Mouse (Mus musculus) left cerebral cortex, adult 18-20 months (tissue): Measurements from ENCODE around the gene Tpcn2. TPM values are rescaled to one million over a fixed set of nuclear protein-coding genes. Genes with fewer than 3 reads are reported as not detected.

ENCODE experiments used
- DNase-seq, 2 experiments: peaks; one replicate each; pipeline ENCODE4 v3.0.0; 2021 to 2022; ENCODE audit warnings: low spot score in 2 of 2, mixed read lengths in 1 of 2
- total RNA-seq, 2 experiments: library from RNA; stranded (reverse); gene quantifications; 2 replicates each; pipeline ENCODE4 v1.2.3; 2021

Gene Tpcn2
- total RNA-seq, 2 experiments from 2014 or later, result 4.8 to 5.4 TPM

GRCm38 (mm10) chr7:145299562-145300320 is 15.9 kb upstream of the Tpcn2 start:
- DNase-seq, result peak; percentile 36 to 37

GRCm38 (mm10) chr7:145298666-145299490 is 15.1 kb upstream of the Tpcn2 start:
- no peak for DNase-seq

DNA sequence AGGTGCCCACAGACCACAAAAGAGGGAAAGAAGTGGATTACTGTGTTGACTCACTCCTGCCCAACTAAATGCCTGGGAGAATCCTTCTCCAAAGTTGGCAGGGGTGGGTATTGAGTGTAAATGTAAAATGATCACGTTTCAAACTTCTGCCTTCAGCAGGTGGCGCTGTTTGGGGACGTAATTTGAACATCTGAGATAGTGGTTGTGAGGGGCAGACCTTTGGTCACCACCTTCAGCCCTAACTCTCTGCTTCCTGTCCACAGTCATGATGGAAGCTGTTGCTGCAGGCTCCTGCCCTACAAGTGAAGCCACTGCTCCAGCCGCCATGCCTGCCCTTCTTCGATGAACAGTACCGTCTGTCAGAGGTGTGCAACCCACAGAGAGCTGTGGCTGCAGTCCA is 10.0 kb upstream of the Tpcn2 start:
- no peak for DNase-seq

DNA sequence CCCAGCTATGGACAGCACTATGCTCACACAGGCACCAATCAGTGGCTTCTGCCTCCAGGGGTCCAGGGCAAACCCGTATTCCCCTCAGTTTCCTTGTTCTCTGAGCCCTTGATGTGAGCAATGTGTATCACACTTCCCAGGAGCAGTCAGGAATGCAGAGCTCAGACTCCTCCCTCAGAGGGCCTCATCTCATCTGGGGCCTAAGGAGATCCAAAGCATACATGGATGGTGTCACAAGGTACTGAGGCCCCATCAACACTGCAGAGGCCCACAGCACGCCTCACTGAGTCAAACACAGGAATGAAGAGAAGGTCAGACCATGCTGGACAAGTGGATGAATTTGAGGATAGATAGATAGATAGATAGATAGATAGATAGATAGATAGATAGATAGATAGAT is 8.9 kb upstream of the Tpcn2 start:
- DNase-seq, result no peak

DNA sequence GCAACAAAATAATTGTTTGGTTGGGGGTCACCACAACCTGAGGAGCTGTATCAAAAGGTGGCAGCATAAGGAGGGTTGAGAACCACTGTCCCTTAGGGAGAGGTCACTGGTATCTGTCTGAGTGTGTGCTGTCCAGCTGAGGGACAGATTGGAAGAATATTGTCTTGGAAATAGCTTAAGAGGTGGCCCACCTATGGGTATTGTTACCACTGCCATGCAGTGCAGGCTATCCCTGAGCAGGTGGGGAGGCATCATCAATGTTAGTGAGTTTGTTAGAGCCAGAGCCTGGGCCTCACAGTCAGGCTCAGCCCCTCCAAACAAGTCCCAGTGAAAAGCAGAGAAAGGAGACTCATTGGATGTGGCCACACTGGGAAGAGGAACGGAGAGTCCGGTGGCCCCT is 8.0 kb upstream of the Tpcn2 start:
- DNase-seq, result no peak

GRCm38 (mm10) chr7:145289302-145289701 is 5.5 kb upstream of the Tpcn2 start:
- DNase-seq, result peak in 1 of 2 experiments; percentile 20

DNA sequence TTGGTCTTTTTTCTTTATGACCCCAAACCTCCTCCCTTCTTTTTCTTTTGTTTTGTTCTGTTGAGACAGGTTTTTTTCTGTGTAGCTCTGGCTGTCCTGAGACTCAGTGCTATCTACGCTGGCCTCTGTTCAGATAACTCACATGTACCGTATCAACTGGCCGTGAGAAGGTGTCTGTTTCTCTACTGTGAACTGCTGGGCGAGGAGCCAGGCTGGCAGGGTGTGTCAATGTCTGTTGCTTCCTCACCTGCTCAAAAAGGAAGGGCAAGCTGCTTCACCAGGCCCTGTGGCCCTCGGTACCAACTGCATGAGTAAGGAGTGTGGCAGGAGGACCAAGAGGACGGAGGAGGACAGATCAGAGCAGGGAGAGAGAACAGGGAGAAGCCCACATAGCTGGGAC is 3.6 kb upstream of the Tpcn2 start:
- DNase-seq, result no peak

- DNase-seq, result no peak
Measured at GRCm38 (mm10) chr7:145285476-145285875, 1.7 kb upstream of the Tpcn2 start.

- no peak for DNase-seq
Measured at GRCm38 (mm10) chr7:145284293-145284692, 482 bp upstream of the Tpcn2 start.

DNA sequence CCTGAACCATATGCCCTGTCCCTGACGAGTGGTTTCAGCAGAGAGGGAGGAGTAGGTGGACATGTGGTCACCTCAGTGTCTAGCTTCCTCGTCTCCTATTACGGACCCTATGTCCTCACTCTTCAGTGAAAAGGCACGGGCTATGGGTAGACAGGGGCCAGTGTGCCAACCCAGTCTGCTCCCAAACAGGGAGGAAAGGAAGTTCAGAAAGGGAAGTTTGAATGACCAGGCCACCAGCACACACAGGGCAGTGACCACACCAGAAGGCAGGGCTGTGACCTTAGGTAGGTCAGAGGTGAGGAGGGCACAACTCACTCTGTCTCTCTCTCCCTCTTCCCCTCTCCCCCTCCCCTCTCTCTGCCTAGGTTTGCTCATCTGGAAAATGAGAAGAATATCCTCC is 770 bp downstream of the Tpcn2 start:
- DNase-seq, result no peak

DNA sequence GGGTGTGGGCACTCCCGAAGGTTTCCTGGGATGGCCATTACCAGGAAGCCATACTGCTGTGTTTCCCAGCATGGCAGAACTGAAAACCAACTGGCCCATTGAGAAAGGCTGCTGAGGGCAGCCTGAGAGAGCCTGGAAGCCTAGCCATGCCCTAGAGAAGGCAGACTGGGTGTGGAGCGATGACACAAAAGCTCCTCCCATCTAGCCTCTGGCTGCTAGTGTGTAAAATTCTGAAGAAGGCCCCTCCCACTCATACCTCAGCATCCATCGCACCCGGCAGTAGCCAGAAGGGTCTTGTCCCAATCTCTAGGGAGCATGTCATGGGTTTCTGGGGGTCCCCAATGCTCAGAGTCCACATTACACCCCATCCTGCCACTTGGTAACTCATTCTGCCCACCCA is 2.4 kb downstream of the Tpcn2 start:
- DNase-seq, result no peak

DNA sequence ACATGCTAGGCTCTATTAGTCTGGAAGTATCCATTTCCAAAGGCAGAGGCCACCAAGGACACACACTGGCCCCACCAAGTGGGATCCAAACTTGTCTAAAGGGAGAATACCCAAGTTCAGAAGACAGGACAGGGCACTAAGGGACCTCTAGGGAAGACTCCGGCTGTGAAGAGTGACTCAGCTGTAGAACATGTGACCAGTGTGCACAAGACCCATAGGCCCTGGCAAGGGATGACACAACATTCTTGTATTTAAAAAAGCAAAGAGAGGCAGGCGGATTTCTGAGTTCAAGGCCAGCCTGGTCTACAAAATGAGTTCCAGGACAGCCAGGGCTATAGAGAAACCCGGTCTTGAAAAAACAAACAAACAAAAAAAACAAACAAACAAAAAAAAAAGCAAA is 8.3 kb downstream of the Tpcn2 start:
- no peak for DNase-seq

DNA sequence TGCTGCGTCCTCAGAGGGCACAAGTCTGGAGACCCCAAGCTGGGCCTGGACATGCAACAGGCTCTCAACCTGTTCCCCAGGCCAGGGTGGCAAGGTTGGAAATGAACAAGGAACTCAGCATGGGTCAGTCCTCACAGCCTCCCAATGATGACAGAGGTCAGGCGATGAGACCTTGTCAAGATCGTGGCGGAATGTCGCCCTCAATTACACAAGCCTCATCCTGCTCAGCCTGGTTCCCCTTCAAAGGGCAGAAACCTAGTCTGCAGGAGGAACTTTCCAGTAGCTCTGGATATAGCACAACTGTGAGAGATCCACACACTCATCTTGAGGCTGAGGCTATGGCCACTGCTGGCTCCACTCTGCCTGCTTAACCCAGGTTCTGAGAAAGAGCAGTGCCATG is 12.9 kb downstream of the Tpcn2 start:
- no peak for DNase-seq

DNA sequence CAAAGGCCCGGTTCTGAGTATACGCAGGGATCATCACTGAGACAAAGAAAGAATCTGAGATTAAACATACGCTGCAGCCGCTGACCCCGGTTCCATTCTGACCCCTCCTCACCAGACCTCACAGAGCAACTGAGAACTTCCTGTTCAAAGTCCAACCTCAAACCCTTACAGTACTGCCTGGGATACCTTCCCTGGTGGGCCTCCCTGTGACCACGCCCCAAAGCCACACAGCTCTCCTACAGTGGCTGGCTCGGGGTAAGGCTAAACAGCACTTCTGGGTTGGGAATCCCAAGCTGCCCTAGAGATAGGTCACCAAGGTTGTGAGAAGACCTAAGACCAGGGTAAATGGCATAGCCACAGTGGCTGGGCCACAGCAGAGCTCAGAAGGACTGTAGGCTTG is 14.9 kb downstream of the Tpcn2 start:
- DNase-seq, result no peak

DNA sequence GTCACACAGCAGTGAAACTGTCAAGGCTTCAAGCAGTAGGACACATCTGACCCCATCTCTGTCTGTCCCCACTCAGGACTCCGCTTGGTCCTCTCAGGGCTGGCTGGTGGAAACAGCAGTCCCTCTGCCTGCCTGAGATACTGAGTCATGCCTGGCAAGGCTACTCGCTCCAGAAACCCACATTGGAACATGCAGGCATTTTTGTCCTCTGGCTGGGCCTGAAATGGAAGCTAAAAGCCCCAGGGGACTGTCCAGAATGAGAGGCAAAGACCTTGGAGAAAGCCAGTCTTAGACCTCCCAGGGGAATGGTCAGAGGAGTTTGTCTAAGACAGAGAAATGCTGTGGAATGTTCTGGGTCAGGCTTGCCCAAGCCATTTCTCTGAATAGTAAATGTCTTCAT is 17.8 kb downstream of the Tpcn2 start:
- DNase-seq, result no peak

GRCm38 (mm10) chr7:145264202-145264601 is 19.6 kb downstream of the Tpcn2 start:
- no peak for DNase-seq

GRCm38 (mm10) chr7:145256092-145256491 is 27.7 kb downstream of the Tpcn2 start:
- no peak for DNase-seq

- no peak for DNase-seq
Measured at GRCm38 (mm10) chr7:145253986-145254630, 29.7 kb downstream of the Tpcn2 start.

DNA sequence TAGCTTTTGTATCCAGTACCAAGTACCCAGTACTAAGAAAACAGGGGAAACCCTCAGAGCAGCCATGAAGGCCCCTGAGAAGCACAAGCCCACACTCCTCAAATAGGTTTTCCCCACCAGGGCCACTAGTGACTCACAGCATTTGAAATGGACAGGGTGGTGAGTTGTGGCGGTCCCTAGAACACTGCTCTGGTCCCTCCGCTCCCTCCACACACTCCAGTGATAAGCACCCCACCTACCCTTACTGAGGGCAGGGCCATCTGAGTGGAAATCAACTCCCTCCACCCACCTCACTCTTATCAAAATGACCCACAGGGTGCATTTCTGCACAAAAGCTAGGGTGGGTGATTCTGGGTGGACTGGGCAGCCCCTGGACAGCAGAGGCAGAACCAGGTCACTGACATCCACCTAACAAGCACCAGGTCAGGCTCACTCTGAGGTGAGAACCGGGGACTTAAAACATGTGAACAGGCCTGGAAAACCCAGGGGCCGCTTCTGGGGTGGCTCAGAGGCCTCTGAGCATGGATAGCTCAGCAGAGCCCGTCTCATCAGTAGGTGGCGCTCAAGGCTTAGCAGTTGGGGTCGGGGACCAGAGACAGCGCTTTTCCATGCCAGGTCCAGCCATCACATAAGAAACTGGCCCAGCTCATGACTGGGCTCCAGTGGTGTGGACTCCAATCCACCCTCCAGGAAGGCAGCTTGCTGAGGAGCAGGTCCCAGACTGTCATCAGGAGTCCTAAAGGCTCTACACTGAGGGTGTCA is 30.9 kb downstream of the Tpcn2 start:
- DNase-seq, result peak; percentile 81 to 90

DNA sequence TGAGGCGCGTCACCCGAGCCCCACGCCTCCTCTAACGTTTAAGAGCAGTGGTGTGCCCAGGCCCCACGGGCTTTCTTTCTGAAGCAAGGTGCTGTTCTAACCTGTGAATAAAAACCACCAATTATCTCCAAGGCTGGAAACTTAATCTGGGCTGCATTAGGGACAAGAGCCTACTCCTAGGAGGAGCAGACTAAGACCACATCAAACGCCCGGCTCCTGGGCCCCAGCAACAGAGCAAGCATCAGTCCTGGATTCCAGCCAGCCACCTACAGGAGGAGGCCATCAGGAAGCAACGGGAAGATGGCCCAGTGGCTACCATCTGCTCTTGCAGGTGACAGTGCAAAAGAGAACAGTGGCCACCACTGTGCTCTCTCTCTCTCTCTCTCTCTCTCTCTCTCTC is 33.6 kb downstream of the Tpcn2 start:
- DNase-seq, result no peak

DNA sequence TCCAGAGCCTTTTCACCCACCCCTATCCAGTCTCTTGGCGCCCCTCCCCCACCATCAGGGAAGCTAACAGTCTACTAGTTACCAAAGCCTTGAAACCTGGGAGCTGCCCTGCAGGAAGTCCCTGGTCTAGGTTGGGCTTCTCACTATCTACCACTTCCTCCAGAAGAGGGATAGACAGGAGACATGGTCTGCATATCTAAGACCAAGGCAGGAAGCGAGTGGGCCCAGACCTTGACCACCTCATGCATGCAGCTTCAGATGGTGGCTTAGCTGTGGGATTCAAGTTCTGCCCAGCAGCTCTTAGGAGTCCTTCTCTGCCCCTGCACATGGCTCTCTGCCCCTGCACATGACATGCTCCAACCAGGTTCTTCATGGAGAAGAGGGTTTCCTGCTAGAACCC is 34.9 kb downstream of the Tpcn2 start:
- no peak for DNase-seq
